Mouse (Mus musculus) forebrain, embryonic 16.5 days (tissue): Measurements from ENCODE around the gene Dzip1l. TPM values are rescaled to one million over a fixed set of nuclear protein-coding genes. Genes with fewer than 3 reads are reported as not detected.
"Not testable (repeated sequence)": the region's sequence is repeated elsewhere in the genome, so short reads cannot be mapped to it uniquely, and the experiment has no call there.

Experiments used
- ATAC-seq: fragments of 200-750 bp; cut with Nextera tagmentation; 2 replicates; pipeline ENCODE4 v1.8.0; 2017; ENCODE audit warnings: mild to moderate bottlenecking, moderate library complexity
- H3K27ac ChIP-seq: fragments of 300-500 bp; sonication (generic); 2 replicates; pipeline ENCODE4 v1.5.1; 2014; ENCODE audit warnings: low read length, control low read depth
- H3K27me3 ChIP-seq: fragments of 300-500 bp; sonication (generic); replicated peaks from 2 replicates; pipeline ENCODE4 v1.6.1; 2014; ENCODE audit warnings: low read length; ENCODE audit not compliant: control insufficient read depth, insufficient read depth
- H3K36me3 ChIP-seq: fragments of 300-500 bp; sonication (generic); 2 replicates; pipeline ENCODE4 v1.6.1; 2014; ENCODE audit not compliant: control insufficient read depth, insufficient read depth
- H3K4me1 ChIP-seq: fragments of 300-500 bp; sonication (generic); replicated peaks from 2 replicates; pipeline ENCODE4 v1.6.1; 2014; ENCODE audit warnings: low read length; ENCODE audit not compliant: control insufficient read depth, insufficient read depth
- H3K4me2 ChIP-seq: fragments of 300-500 bp; sonication (generic); 2 replicates; pipeline ENCODE4 v1.6.1; 2014; ENCODE audit warnings: mild to moderate bottlenecking, low read length, control low read depth
- H3K4me3 ChIP-seq: fragments of 300-500 bp; sonication (generic); replicated peaks from 2 replicates; pipeline ENCODE4 v1.5.1; 2014; ENCODE audit warnings: mild to moderate bottlenecking, low read length, control low read depth
- H3K9ac ChIP-seq: fragments of 300-500 bp; sonication (generic); replicated peaks from 2 replicates; pipeline ENCODE4 v1.6.1; 2014; ENCODE audit warnings: low read depth, low read length, control low read depth
- H3K9me3 ChIP-seq: fragments of 300-500 bp; sonication (generic); 2 replicates; pipeline ENCODE4 v1.6.1; 2016; ENCODE audit warnings: low read length; ENCODE audit not compliant: control insufficient read depth
- WGBS: fragments of 180-500 bp; shearing (Covaris S2); extraction: QIAGEN DNeasy Blood & Tissue Kit; methylation state at CpG from one replicate; pipeline ENCODE4 v1.1.7; 2014; 5-methylcytosine and 5-hydroxymethylcytosine counted together
- polyA plus RNA-seq: library from polyadenylated mRNA; unstranded; fragments of >200 nt; fragmentation: Nextera tagmentation; extraction: Ambion mirVana; gene quantifications from 2 replicates; pipeline ENCODE4 v1.2.1, GENCODE M21; 2015

Dzip1l gene
- polyA plus RNA-seq = 12.2 and 13.3 TPM in 2 replicates

DNA sequence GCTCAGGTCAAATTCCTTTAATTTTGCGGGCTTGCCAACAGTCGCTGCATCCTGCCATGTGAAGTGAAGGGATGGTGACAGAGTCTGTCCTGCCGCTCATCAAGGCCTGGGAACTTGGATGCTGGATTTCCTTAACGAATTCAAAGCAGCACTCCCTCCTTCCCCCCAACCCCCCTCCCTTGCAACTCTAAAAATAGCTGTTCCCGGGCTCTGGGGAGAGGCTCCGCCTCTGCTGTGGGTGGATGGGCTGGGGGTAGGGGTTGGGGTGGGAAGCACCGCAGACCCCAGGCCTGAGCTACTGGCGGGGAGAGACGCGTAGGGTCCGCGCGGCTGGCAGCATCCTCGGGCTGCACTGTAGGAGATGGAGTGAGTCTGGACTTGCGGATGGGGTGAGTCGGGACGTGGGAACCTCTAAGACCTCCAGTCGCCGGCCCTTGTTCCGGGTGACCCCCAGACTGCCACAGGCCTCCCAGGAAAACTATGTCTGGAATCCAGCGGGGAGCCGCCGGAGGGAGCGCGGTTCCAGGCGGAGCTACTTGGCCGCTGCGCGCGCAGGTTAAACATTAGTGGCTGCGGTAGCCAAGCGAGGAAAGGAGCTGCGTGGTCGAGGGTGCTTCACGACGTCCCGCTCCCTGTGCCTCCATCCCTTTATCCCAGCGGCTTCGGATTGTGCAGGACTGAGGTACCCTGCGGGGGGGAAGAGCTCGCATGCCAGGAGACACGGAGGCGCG lies at the start of gene Dzip1l:
Dzip1l (plus strand) TSS at position 216 of the 731 bp plus-strand sequence.
- peak within 1 kb of the TSS; percentile 81 for H3K4me2 ChIP-seq
- H3K36me3 ChIP-seq = no peaks in the 10 kb centered on the region
- WGBS = 0% methylated on average over 44 of the region's 44 CpGs
- H3K27me3 ChIP-seq = no peaks in the 10 kb centered on the region
- ATAC-seq = peak; percentile 95
- H3K9me3 ChIP-seq = no peaks in the 10 kb centered on the region
- peaks cover 31% of the 10 kb centered on the region for H3K4me1 ChIP-seq
- peak within 1 kb of the TSS; percentile 84 for H3K27ac ChIP-seq
- H3K4me3 ChIP-seq = peak within 1 kb of the TSS; percentile 80
- peak within 1 kb of the TSS; percentile 83 for H3K9ac ChIP-seq

DNA sequence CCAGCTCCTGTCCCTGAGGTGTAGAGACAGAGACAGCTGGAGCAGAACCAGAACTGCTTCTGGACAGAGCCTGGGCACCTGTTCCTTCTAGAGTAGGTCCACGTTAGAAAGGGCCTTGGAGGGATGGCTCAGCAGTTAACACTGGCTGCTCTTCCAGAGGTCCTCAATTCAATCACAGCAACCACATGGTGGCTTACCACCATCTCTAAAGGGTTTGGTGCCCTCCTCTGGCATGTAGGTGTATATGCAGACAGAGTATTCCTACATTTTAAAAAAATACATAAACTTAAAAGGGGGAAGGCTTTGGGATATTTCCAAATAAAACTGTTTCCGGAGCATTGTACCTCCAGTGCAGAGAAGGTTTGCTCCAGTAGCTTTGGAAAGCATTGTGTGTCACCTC lies 48.6 kb upstream of the Dzip1l start:
- H3K9ac ChIP-seq = no peak overlapping the region
- H3K4me3 ChIP-seq = no peak overlapping the region
- H3K36me3 ChIP-seq = peaks cover 19% of the 10 kb centered on the region
- no peaks in the 10 kb centered on the region for H3K27me3 ChIP-seq
- peak; percentile 42; the same call in 1 of the 2 replicates for ATAC-seq
- no peaks in the 10 kb centered on the region for H3K9me3 ChIP-seq
- 53% methylated on average over 2 of the region's 2 CpGs for WGBS
- H3K4me2 ChIP-seq = no peak overlapping the region
- H3K27ac ChIP-seq = no peak overlapping the region
- peaks cover 14% of the 10 kb centered on the region for H3K4me1 ChIP-seq

DNA sequence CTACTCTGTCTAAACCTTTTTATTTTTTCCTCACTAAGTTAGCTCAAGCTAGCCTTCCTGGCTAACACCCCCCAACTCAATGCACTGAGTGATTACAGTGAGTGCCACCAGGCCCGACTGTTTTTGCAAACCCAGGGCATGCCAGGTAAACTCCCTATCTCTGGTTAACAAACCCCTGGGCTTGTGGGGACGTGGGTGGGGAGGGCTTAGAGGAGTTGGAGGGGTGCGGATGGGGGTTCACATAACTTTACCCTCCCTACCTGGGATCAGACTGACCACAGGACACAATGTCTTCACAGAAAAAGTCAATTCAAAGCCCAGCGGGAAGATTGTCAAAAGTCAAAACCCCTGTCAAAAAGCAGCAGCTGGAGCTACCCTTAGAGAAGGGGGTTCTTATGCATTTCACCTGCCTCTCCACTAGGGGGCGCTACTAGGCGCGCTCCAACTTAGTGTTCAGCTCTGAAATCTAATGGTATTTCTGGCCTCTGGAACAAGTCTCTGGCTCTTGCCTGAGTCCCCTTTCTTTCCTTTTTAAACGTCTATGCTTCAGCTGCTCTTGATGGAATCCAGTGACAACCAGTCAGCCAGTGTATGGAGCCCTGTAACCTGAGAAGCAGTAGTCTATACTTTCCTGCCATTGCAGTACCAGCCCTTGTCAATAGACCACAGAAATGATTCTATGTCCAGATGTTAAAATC lies 41.6 kb upstream of the Dzip1l start:
- peaks cover 11% of the 10 kb centered on the region for H3K36me3 ChIP-seq
- H3K27ac ChIP-seq = no peak overlapping the region
- H3K4me2 ChIP-seq = no peak overlapping the region
- no peak for ATAC-seq
- H3K9ac ChIP-seq = no peak overlapping the region
- no peak overlapping the region for H3K4me3 ChIP-seq
- H3K9me3 ChIP-seq = no peaks in the 10 kb centered on the region
- no peaks in the 10 kb centered on the region for H3K27me3 ChIP-seq
- H3K4me1 ChIP-seq = no peaks in the 10 kb centered on the region
- 30% methylated on average over 8 of the region's 8 CpGs for WGBS

DNA sequence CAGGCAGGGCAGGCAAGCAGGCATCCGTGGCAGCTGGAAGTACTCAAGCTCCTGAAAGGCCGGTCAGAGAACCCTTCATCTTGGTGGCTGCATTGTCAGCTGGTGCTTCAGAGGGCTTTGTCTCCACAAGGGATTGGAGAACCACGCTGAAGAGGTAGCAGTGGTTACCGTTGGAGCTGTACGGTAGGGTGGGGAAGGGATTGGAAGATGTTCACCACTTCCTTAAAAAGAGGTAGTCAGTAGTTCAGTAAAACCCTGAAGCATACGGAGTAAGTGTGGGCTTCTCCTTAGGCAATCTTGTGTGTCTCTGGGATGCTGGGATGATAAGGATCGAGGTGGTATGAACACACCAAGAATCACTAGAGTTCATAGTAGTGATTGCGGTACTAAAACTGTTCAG lies 38.2 kb upstream of the Dzip1l start:
- ATAC-seq = no peak

DNA sequence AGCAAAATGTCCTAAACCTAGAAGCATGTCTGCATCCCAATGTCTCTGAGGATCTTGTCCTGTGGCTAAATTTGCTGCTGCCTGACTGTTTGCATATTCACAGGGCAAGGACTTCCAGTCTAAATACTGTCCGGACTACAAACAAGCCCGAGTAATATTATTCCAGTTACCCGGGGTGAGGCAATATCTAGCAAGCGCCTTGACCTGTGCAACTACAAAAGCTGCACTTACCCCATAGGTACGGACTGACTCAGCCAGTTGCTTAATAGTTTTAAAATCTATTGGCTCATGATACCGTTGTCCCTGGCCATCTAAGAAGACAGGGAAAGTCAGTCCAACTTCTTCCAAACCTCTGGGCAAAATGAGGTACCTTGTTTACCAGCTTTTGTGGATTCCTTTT lies 30.2 kb upstream of the Dzip1l start:
- not testable (repeated sequence) for H3K9ac ChIP-seq, H3K27me3 ChIP-seq, H3K9me3 ChIP-seq, H3K36me3 ChIP-seq, H3K4me1 ChIP-seq, H3K4me2 ChIP-seq, H3K27ac ChIP-seq, ATAC-seq, H3K4me3 ChIP-seq
- 93% methylated on average over 6 of the region's 6 CpGs for WGBS

More for the DNA sequence above, 38.2 kb upstream of the Dzip1l start:
- Histone ChIP-seq H3K9me3 (no peaks in the 10 kb centered on the region), H3K27me3 (no peaks in the 10 kb centered on the region), H3K9ac (no peak overlapping the region), H3K4me1 (no peaks in the 10 kb centered on the region), H3K27ac (no peak overlapping the region), H3K4me2 (no peak overlapping the region), H3K4me3 (no peak overlapping the region), H3K36me3 (no peaks in the 10 kb centered on the region)
- WGBS = 75% methylated on average over 8 of the region's 8 CpGs

DNA sequence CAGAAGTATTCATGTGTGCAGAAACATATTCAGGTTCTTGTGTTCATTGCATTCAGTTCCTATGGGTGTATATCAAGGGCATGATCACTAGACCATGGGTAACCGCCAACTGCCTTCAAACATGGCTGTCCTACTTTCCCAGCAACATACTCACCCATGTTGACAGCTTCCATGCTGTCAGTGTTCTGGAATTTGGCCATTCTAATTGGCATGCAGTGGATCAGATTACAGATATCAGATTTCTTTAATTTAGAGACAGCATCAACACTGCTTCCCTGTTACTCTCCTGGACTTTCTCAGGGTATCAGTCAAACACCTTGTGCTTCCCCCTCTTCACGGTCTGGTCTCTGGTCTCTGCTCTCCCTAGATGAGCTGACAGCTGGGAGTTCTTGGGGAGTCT lies 25.7 kb upstream of the Dzip1l start:
- Histone ChIP-seq H3K4me3 (no peak overlapping the region), H3K27me3 (no peaks in the 10 kb centered on the region), H3K4me1 (no peaks in the 10 kb centered on the region), H3K36me3 (no peaks in the 10 kb centered on the region), H3K9me3 (no peaks in the 10 kb centered on the region), H3K4me2 (no peak overlapping the region), H3K9ac (no peak overlapping the region), H3K27ac (no peak overlapping the region)
- WGBS = 73% methylated on average over 2 of the region's 2 CpGs
- no peak for ATAC-seq

DNA sequence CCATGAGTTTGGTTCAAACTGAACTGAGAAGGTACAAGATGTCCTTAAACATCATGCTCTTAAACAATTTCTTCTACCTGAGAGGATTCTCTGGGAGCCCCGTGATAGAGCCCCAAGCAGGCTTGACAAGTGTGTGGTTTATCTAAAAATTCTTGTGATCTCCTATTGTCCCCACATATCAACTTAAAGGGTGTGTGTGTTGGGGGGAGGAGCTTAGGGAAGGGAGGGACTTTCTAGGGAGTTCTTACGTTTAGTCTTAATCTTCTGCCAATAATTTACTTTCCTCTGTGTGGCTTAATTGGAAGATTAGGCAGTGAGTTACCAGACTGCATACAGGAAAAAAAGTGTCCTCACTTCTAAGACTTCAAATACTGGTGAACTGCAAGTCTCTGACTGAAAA lies 17.1 kb upstream of the Dzip1l start, which contains the start of gene A4gnt:
A4gnt (plus strand) TSS at position 301 of the 400 bp plus-strand sequence.
- Histone ChIP-seq H3K27ac (no peak within 1 kb of the TSS), H3K4me1 (no peaks in the 10 kb centered on the region), H3K4me3 (no peak within 1 kb of the TSS), H3K27me3 (no peaks in the 10 kb centered on the region), H3K4me2 (no peak within 1 kb of the TSS), H3K9me3 (no peaks in the 10 kb centered on the region), H3K9ac (no peak within 1 kb of the TSS), H3K36me3 (no peaks in the 10 kb centered on the region)
- 48% methylated on average over 2 of the region's 2 CpGs for WGBS
- ATAC-seq = no peak

DNA sequence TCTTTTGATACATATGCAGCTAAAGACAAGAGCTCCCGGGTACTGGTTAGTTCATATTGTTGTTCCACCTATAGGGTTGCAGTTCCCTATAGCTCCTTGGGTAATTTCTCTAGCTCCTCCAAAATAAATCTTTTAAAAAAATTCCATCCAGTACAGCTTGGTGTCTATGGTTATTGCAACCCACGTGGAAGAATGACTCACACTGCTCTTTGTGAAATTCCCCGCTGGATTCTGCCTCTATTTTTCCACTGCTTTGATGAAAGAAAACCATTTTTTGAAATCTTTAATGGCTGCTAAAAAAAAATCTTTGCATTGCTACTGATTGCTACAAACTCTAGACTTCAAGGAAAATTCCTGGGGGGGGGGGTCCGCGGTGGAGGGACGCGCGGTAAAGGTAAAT lies 9.6 kb upstream of the Dzip1l start:
- Histone ChIP-seq H3K4me1 (no peaks in the 10 kb centered on the region), H3K4me3 (no peak overlapping the region), H3K36me3 (no peaks in the 10 kb centered on the region), H3K9ac (no peak overlapping the region), H3K4me2 (no peak overlapping the region), H3K9me3 (no peaks in the 10 kb centered on the region), H3K27ac (no peak overlapping the region), H3K27me3 (no peaks in the 10 kb centered on the region)
- WGBS = 93% methylated on average over 7 of the region's 8 CpGs
- ATAC-seq = no peak

DNA sequence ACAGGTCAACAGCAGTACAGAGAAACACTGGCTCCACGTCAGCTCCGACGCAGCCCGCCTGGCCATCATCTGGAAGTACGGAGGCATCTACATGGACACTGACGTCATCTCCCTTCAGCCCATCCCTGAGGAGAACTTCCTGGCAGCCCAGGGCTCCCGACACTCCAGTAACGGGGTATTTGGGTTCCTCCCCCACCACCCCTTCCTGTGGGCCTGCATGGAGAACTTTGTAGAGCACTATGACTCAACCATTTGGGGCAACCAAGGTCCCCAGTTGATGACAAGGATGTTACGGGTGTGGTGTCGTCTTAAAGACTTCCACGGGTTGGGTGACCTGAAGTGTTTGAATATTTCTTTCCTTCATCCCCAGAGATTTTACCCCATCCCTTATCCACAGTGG lies 9.1 kb upstream of the Dzip1l start:
- H3K27ac ChIP-seq = no peak overlapping the region
- no peak for ATAC-seq
- H3K9me3 ChIP-seq = no peaks in the 10 kb centered on the region
- no peaks in the 10 kb centered on the region for H3K27me3 ChIP-seq
- no peak overlapping the region for H3K4me3 ChIP-seq
- WGBS = 92% methylated on average over 11 of the region's 11 CpGs
- H3K4me2 ChIP-seq = no peak overlapping the region
- no peak overlapping the region for H3K9ac ChIP-seq
- H3K4me1 ChIP-seq = no peaks in the 10 kb centered on the region
- no peaks in the 10 kb centered on the region for H3K36me3 ChIP-seq
